Mouse (Mus musculus): ENCODE results near the gene Timp2.

DNA sequence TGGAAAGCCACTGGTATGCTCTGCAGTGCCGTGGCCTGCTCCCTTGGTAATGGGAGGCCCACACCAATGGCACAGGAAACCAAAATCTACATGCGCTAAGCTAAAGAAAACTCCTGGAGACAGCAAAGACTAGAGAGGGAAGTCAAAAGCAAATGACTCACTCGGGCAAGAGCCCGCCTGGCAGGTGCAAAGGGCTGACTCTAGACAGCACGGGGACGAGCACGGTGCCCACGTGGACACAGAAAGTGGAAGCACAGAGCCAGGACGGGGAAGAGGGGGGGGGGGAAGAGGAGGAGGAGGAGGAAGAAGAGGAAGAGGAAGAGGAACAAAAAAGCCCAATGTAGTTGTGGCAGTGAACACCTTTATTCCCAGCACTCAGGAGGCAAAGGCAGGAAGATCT lies 80.4 kb downstream of the Timp2 start:
- no peak for TF ChIP-seq GATA1 (IDR thresholded peaks at IDR 0.05; ENCODE audit: borderline replicate concordance, low read length)
- no peak for TF ChIP-seq FLI1 (IDR thresholded peaks at IDR 0.05; ENCODE audit: low read length)
